Mouse (Mus musculus) liver, embryonic 14.5 days (tissue): ENCODE data around the gene Eya2. TPM values are rescaled to one million over a fixed set of nuclear protein-coding genes. Genes with fewer than 3 reads are reported as not detected.

Experiments
- ATAC-seq: fragments of 200-750 bp; cut with Nextera tagmentation; 2 replicates; pipeline ENCODE4 v1.8.0; 2017; ENCODE audit warnings: moderate number of reproducible peaks, mild to moderate bottlenecking, moderate library complexity; ENCODE audit not compliant: insufficient read depth
- DNase-seq, 3 experiments: peaks; one replicate each; pipeline ENCODE4 v3.0.0-alpha.2; 2012 to 2013; ENCODE audit warnings: low read depth in 3 of 3, low spot score in 3 of 3
- H3K27ac ChIP-seq: fragments of 300-500 bp; sonication (generic); 2 replicates; pipeline ENCODE4 v1.5.1; 2014; ENCODE audit warnings: moderate library complexity, mild to moderate bottlenecking, control low read depth, inconsistent platforms
- H3K27me3 ChIP-seq: fragments of 300-500 bp; sonication (generic); 2 replicates; pipeline ENCODE4 v1.6.1; 2014; ENCODE audit warnings: mild to moderate bottlenecking, low read length, moderate library complexity; ENCODE audit not compliant: control insufficient read depth, insufficient read depth
- H3K36me3 ChIP-seq: fragments of 300-500 bp; sonication (generic); replicated peaks from 2 replicates; pipeline ENCODE4 v1.6.1; 2014; ENCODE audit warnings: low read depth; ENCODE audit not compliant: control insufficient read depth, insufficient read depth
- H3K4me1 ChIP-seq, 2 experiments: fragments of 200-500 bp in 1 of 2; fragments of 300-500 bp in 1 of 2; sonication (generic) in 1 of 2; replicated peaks; 2 replicates each; pipeline ENCODE4 v1.6.1; 2012 to 2014; ENCODE audit warnings: antibody characterized with exemption in 1 of 2, inconsistent platforms in 1 of 2, low read length in 1 of 2; ENCODE audit not compliant: control insufficient read depth in 2 of 2, insufficient read depth in 2 of 2
- H3K4me2 ChIP-seq: fragments of 300-500 bp; sonication (generic); 2 replicates; pipeline ENCODE4 v1.6.1; 2014; ENCODE audit warnings: low read depth, mild to moderate bottlenecking, control low read depth, moderate library complexity
- H3K4me3 ChIP-seq, 2 experiments: fragments of 200-500 bp in 1 of 2; fragments of 300-500 bp in 1 of 2; sonication (generic) in 1 of 2; 2 replicates each; pipeline ENCODE4 v1.5.1; 2012 to 2014; ENCODE audit warnings: low read depth in 2 of 2, low read length in 2 of 2, mild to moderate bottlenecking in 2 of 2, control low read depth in 1 of 2, inconsistent platforms in 1 of 2, moderate library complexity in 1 of 2; ENCODE audit not compliant: insufficient read depth in 1 of 2
- H3K9ac ChIP-seq: fragments of 300-500 bp; sonication (generic); replicated peaks from 2 replicates; pipeline ENCODE4 v1.6.1; 2014; ENCODE audit warnings: mild to moderate bottlenecking, control low read depth, moderate library complexity
- H3K9me3 ChIP-seq: fragments of 300-500 bp; sonication (generic); 2 replicates; pipeline ENCODE4 v1.6.1; 2016; ENCODE audit warnings: low read length, mixed read lengths; ENCODE audit not compliant: control insufficient read depth
- CTCF ChIP-seq: IDR thresholded peaks from 2 replicates; pipeline ENCODE4 v1.5.1; 2016; ENCODE audit warnings: antibody characterized with exemption, low read depth, control low read depth
- EP300 ChIP-seq: IDR thresholded peaks from 2 replicates; pipeline ENCODE4 v1.6.1; 2016; ENCODE audit warnings: antibody characterized with exemption, low read depth
- WGBS: fragments of 180-500 bp; shearing (Covaris S2); extraction: QIAGEN DNeasy Blood & Tissue Kit; methylation state at CpG from one replicate; pipeline ENCODE4 v1.1.7; 2014; ENCODE audit not compliant: insufficient replicate concordance; 5-methylcytosine and 5-hydroxymethylcytosine counted together
- polyA plus RNA-seq, 2 experiments: library from polyadenylated mRNA; depleted of rRNA in 1 of 2; stranded (reverse) in 1 of 2; unstranded in 1 of 2; fragments of >200 nt; fragmentation: Nextera tagmentation in 1 of 2; extraction: Ambion mirVana in 1 of 2; gene quantifications; 2 replicates each; pipeline versions ENCODE4 v1.2.1 to v1.2.3; 2012 to 2014

The Eya2 gene
- polyA plus RNA-seq, 2 experiments = 0.13 to 0.16 TPM

DNA sequence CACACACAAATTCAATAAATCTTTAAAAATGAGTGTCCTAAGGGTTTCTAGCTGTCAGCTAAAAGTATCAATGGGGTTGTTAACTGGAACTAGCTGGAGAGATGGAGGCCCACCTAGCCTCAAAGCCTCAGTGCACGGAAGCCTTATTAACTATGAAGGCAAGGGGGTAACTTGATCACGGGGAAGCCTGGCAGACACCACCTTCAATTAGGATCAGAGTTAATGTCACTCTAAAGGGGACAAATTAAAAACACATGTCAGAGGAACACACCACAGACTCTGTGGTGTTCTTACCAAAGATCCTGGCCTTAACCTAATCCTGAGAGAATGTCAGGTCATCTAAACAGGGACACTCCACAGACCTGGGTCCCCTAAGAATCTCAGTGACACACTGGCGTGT lies 10.3 kb upstream of the Eya2 start:
- no peak overlapping the region for H3K27ac ChIP-seq
- no peaks in the 10 kb centered on the region for H3K27me3 ChIP-seq
- H3K36me3 ChIP-seq = no peaks in the 10 kb centered on the region
- DNase-seq (no peak), ATAC-seq (no peak)
- no peak overlapping the region for H3K4me3 ChIP-seq
- 73% methylated on average over 3 of the region's 3 CpGs for WGBS
- H3K9me3 ChIP-seq = no peaks in the 10 kb centered on the region
- no peak overlapping the region for H3K4me2 ChIP-seq
- H3K9ac ChIP-seq = no peak overlapping the region
- no peaks in the 10 kb centered on the region for H3K4me1 ChIP-seq
- no peak for TF ChIP-seq EP300
- no peak for TF ChIP-seq CTCF

DNA sequence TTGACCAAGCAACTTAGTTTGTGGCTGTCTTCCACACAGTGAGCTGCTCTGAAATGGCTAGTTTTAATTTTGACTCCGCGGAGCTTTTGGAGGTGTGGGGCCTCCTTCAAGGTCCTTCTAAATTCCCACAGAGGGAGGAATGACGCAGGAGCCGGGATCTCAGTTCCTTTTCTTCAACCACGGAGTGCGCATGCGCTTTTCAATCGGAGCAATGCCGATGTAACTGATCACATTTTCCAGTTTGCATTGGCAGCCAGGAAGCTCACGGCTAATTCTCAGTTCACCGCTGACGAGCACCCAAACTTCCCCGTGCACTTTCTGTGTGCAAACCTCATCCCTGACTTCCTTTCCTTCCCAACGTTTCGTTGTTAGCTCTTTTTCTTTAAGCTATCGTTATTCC lies 4.1 kb upstream of the Eya2 start:
- TF ChIP-seq CTCF (no peak), EP300 (no peak)

DNA sequence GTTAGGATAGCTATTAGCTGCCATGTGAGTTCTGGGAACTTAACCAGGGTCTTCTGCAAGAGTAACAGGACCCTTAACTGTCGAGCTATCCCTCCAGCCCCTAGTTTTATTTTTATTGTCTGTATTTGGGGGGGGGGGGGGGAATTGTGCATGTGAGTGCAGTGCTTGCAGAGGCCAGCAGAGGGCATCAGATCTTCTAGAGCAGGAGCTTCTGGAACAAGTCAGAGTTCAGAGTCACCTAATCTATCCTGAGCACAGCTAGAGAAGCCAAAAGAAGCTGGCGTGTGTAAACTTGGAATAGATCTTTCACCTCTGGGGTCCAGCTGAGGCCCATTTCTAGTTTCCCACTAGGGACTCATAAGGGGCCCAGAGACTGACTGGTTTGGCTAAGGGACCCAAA lies 1.1 kb upstream of the Eya2 start:
- peak; percentile 37 for TF ChIP-seq CTCF
- no peak for TF ChIP-seq EP300
- Histone ChIP-seq H3K4me3 (no peak overlapping the region), H3K4me1 (no peaks in the 10 kb centered on the region), H3K9me3 (no peaks in the 10 kb centered on the region), H3K9ac (no peak overlapping the region), H3K27ac (no peak overlapping the region), H3K27me3 (peaks cover 33% of the 10 kb centered on the region), H3K4me2 (no peak overlapping the region), H3K36me3 (no peaks in the 10 kb centered on the region)
- DNase-seq (no peak), ATAC-seq (no peak)
- 52% methylated on average over 2 of the region's 2 CpGs for WGBS

More for the DNA sequence above, 4.1 kb upstream of the Eya2 start:
- H3K9ac ChIP-seq = no peak overlapping the region
- 68% methylated on average over 16 of the region's 16 CpGs for WGBS
- H3K27me3 ChIP-seq = peaks cover 19% of the 10 kb centered on the region
- no peaks in the 10 kb centered on the region for H3K9me3 ChIP-seq
- no peaks in the 10 kb centered on the region for H3K4me1 ChIP-seq
- DNase-seq (no peak), ATAC-seq (no peak)
- no peaks in the 10 kb centered on the region for H3K36me3 ChIP-seq
- H3K27ac ChIP-seq = no peak overlapping the region
- no peak overlapping the region for H3K4me2 ChIP-seq
- H3K4me3 ChIP-seq = no peak overlapping the region

DNA sequence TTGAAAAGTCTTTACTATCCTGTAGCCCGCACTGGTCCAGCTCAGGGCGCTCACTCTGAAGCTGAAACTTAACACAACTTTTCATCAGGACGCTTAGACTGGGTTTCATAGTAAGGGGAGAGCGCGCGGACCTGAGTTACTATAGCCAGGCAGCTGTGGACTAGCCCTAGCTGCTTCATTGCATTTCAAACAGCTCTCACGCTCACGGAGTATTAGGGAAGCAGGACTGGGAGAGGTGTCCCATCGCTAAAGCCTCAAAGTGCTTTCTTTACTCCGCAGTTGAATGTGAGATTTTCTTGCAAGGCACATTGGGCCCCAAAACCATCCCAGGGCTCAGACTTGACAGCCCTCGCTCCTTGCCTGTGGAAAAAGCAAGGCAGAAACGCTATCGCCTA lies 841 bp downstream of the Eya2 start:
- DNase-seq (no peak), ATAC-seq (no peak)
- Histone ChIP-seq H3K4me3 (no peak overlapping the region), H3K27ac (no peak overlapping the region), H3K4me2 (no peak overlapping the region), H3K27me3 (peaks cover 33% of the 10 kb centered on the region), H3K36me3 (no peaks in the 10 kb centered on the region), H3K4me1 (no peaks in the 10 kb centered on the region), H3K9me3 (no peaks in the 10 kb centered on the region), H3K9ac (no peak overlapping the region)
- TF ChIP-seq CTCF (no peak), EP300 (no peak)
- WGBS = 8% methylated on average over 13 of the region's 13 CpGs

DNA sequence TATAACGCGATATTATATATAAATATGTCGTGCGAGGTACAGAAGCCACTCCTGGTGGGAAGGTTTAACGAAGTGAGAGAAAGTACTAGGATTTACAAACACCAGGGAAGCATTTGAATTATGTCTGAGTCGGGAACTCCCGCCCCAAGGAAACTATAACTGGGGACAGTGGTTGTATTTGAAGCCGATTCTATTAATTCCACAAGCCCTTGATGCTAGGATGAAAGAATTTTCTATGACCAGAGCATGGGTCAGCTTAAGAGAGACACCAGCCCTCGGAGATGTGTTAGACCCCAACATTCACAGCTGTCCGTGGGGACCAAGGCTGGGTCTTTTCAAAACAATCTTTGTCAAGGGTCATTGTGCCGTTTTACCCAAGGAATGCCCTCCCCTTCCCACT lies 1.3 kb downstream of the Eya2 start:
- no peak overlapping the region for H3K4me2 ChIP-seq
- H3K4me1 ChIP-seq = no peaks in the 10 kb centered on the region
- ATAC-seq (no peak), DNase-seq (no peak)
- no peak overlapping the region for H3K9ac ChIP-seq
- WGBS = 29% methylated on average over 11 of the region's 11 CpGs
- H3K27ac ChIP-seq = no peak overlapping the region
- no peak overlapping the region for H3K4me3 ChIP-seq
- no peaks in the 10 kb centered on the region for H3K9me3 ChIP-seq
- H3K27me3 ChIP-seq = peaks cover 33% of the 10 kb centered on the region
- no peaks in the 10 kb centered on the region for H3K36me3 ChIP-seq
- no peak for TF ChIP-seq EP300
- TF ChIP-seq CTCF = no peak

DNA sequence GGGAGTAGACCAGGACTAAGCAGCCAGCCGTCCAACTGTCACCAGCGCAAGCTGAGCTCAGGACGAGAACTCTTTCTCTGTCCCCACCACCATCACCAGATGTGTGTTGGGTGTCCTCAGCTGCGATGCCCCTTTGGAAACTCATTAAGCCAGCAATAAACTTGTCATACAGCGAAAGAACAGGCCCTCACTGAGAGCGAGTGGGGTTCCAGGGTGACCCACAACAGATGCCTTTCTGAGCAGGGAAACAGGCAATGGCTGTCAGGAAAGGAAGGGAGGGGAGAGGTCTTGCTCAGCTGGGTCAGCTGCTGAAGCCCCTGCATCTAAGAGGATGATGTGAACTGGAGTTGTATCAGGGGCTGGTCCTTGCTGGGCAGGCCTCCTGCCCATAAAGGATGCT lies 2.7 kb downstream of the Eya2 start:
- TF ChIP-seq CTCF (no peak), EP300 (no peak)
- no peak overlapping the region for H3K4me3 ChIP-seq

More for the DNA sequence above, 2.7 kb downstream of the Eya2 start:
- ATAC-seq (no peak), DNase-seq (no peak)
- no peaks in the 10 kb centered on the region for H3K9me3 ChIP-seq
- H3K27me3 ChIP-seq = peaks cover 33% of the 10 kb centered on the region
- H3K4me1 ChIP-seq = no peaks in the 10 kb centered on the region
- no peak overlapping the region for H3K27ac ChIP-seq
- WGBS = 59% methylated on average over 6 of the region's 6 CpGs
- no peak overlapping the region for H3K9ac ChIP-seq
- no peak overlapping the region for H3K4me2 ChIP-seq
- no peaks in the 10 kb centered on the region for H3K36me3 ChIP-seq
